Mouse (Mus musculus) heart, embryonic 15.5 days (tissue): ENCODE data around the gene Gm49392. TPM values are rescaled to one million over a fixed set of nuclear protein-coding genes. Genes with fewer than 3 reads are reported as not detected.

Experiments used
- ATAC-seq: fragments of 200-750 bp; cut with Nextera tagmentation; replicated peaks from 2 replicates; pipeline ENCODE4 v1.8.0; 2017; ENCODE audit warnings: low read depth, moderate TSS enrichment; ENCODE audit not compliant: insufficient number of reproducible peaks, insufficient read depth, low FRiP score
- H3K27ac ChIP-seq: fragments of 300-500 bp; sonication (generic); 2 replicates; pipeline ENCODE4 v1.5.1; 2015; ENCODE audit warnings: mild to moderate bottlenecking, inconsistent platforms
- H3K27me3 ChIP-seq: fragments of 300-500 bp; sonication (generic); 2 replicates; pipeline ENCODE4 v1.6.1; 2015; ENCODE audit warnings: inconsistent platforms
- H3K36me3 ChIP-seq: fragments of 300-500 bp; sonication (generic); 2 replicates; pipeline ENCODE4 v1.6.1; 2015; ENCODE audit warnings: mild to moderate bottlenecking, inconsistent platforms
- H3K4me1 ChIP-seq: fragments of 300-500 bp; sonication (generic); replicated peaks from 2 replicates; pipeline ENCODE4 v1.6.1; 2015; ENCODE audit warnings: inconsistent platforms
- H3K4me2 ChIP-seq: fragments of 300-500 bp; sonication (generic); 2 replicates; pipeline ENCODE4 v1.6.1; 2015; ENCODE audit warnings: inconsistent platforms, mild to moderate bottlenecking, moderate library complexity
- H3K4me3 ChIP-seq: fragments of 300-500 bp; sonication (generic); 2 replicates; pipeline ENCODE4 v1.5.1; 2015; ENCODE audit warnings: mild to moderate bottlenecking, inconsistent platforms
- H3K9ac ChIP-seq: fragments of 300-500 bp; sonication (generic); 2 replicates; pipeline ENCODE4 v1.6.1; 2015; ENCODE audit warnings: mild to moderate bottlenecking, inconsistent platforms
- H3K9me3 ChIP-seq: fragments of 300-500 bp; sonication (generic); replicated peaks from 2 replicates; pipeline ENCODE4 v1.6.1; 2016; ENCODE audit warnings: inconsistent platforms
- WGBS: fragments of 180-500 bp; shearing (Covaris S2); methylation state at CpG from one replicate; pipeline ENCODE4 v1.1.7; 2015; ENCODE audit warnings: mixed read lengths; 5-methylcytosine and 5-hydroxymethylcytosine counted together
- polyA plus RNA-seq: library from polyadenylated mRNA; unstranded; fragments of >200 nt; fragmentation: Nextera tagmentation; extraction: Ambion mirVana; gene quantifications from 2 replicates; pipeline ENCODE4 v1.2.1, GENCODE M21; 2015

The Gm49392 gene
- polyA plus RNA-seq, 1 experiment from 2014 or later, result 0.42 TPM

DNA sequence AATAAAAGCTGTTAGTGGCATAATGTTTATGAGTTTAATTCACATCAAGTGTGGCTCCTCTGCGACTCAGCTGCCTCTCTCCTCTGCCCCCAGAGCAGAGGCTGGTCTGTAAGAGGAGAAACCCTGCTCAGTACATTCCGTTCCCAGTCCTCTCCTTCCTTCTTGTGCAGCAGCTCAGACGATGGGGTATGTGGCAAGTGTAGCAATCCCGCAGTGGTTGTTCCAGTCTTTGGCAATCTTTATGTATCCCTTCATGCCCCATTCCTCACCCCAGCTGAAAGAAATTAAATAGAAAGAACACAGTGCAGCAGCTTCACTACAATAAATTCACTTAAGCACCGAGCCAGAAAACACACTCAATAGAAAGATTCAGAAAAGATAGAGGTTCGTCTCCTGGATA is 54.0 kb downstream of the Gm49392 start:
- WGBS, result 61% methylated on average over 6 of the region's 6 CpGs
- H3K4me3 ChIP-seq, result no peak overlapping the region
- H3K27me3 ChIP-seq, result no peaks in the 10 kb centered on the region
- no peaks in the 10 kb centered on the region for H3K9me3 ChIP-seq
- H3K4me1 ChIP-seq, result no peaks in the 10 kb centered on the region
- H3K27ac ChIP-seq, result no peak overlapping the region
- ATAC-seq, result no peak
- H3K9ac ChIP-seq, result no peak overlapping the region
- no peak overlapping the region for H3K4me2 ChIP-seq
- no peaks in the 10 kb centered on the region for H3K36me3 ChIP-seq

DNA sequence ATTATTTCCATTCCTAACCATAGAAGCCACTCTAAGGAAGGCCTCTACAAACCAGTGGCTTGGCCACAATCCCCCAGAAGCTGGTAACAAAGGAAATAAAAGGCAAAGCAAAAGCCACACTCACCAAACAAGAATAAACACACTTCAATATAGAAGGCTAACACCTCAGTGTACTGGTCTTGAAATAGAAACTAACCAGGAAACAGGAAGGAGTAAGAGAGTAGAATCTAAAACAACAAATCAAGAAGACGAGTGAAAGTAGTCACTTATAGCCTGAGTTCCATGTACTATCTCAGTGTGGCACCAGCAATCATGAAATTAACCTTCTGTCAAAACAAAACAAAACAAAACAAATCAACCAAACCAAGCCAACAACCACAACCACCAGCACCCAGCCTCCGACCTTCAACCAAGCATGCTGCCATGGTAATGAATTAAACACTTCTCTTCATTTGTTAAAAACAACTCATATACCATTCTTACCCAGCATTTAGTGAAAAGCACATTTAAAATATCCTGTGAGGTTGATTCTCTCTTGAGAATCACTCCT is 57.3 kb downstream of the Gm49392 start:
- H3K4me2 ChIP-seq, result no peak overlapping the region
- no peak for ATAC-seq
- no peaks in the 10 kb centered on the region for H3K9me3 ChIP-seq
- no peak overlapping the region for H3K4me3 ChIP-seq
- no peak overlapping the region for H3K9ac ChIP-seq
- H3K27me3 ChIP-seq, result no peaks in the 10 kb centered on the region
- H3K27ac ChIP-seq, result no peak overlapping the region
- H3K36me3 ChIP-seq, result no peaks in the 10 kb centered on the region
- H3K4me1 ChIP-seq, result no peaks in the 10 kb centered on the region
- 53% methylated on average over 2 of the region's 2 CpGs for WGBS

DNA sequence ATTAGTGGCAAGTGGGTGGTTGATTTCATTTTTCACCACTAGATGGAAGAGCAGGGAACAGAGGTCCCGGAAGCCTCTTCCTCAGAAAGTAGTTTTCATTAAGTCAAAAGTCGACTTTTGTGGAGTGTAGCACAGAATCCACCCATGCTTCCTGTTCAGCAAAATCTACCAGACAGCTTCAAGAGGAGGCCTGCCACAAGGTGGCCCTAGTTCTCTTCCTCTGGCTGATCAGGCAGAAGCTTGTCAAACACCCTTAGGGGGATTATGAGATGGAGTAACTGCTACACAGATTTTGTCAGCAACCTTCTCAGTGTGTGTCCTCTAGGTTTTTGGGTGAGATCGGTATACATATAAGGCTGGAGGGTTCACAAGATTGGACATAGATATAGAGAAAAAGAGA is 70.6 kb downstream of the Gm49392 start:
- Histone ChIP-seq H3K9ac (no peak overlapping the region), H3K4me2 (no peak overlapping the region), H3K4me3 (no peak overlapping the region), H3K4me1 (no peaks in the 10 kb centered on the region), H3K9me3 (no peaks in the 10 kb centered on the region), H3K27me3 (no peaks in the 10 kb centered on the region), H3K27ac (no peak overlapping the region), H3K36me3 (no peaks in the 10 kb centered on the region)
- 47% methylated on average over 3 of the region's 3 CpGs for WGBS
- no peak for ATAC-seq

DNA sequence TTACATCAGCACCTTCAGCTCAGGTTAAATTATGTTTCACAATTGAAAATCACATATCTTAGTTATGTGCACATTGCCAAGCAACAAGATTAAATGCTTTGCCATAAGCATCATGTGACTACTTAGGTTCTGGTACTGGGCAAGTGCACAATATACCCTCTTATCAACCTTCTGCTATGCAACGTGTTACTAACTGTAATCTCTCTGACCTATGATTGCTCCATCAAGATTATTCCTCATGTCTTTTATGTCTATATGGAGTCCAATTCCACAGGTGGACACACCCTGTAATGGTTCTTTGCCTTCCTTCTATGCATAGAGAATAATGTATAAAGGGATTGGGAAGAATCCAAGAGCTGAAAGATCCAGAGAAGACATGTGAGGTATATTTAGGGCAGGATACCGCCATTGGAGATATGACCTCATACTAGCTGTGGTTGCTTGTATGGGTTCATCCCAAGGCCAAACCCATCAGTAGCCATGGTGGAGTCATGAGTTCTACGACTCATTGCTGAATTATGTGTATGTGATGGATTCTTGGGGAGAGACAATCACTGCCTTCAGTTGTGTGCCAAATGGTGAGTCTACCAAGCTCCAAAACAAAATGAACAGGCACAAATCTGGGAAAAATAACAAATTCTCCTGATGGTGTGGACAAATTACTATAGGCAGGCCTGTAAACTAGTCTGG is 76.1 kb downstream of the Gm49392 start:
- H3K4me3 ChIP-seq, result no peak overlapping the region
- no peaks in the 10 kb centered on the region for H3K9me3 ChIP-seq
- H3K4me2 ChIP-seq, result no peak overlapping the region
- no peak overlapping the region for H3K9ac ChIP-seq
- whole genome bisulfite sequencing, result 51% methylated on average over 3 of the region's 3 CpGs
- ATAC-seq, result no peak
- H3K4me1 ChIP-seq, result no peaks in the 10 kb centered on the region
- H3K27me3 ChIP-seq, result no peaks in the 10 kb centered on the region
- H3K27ac ChIP-seq, result no peak overlapping the region
- no peaks in the 10 kb centered on the region for H3K36me3 ChIP-seq

DNA sequence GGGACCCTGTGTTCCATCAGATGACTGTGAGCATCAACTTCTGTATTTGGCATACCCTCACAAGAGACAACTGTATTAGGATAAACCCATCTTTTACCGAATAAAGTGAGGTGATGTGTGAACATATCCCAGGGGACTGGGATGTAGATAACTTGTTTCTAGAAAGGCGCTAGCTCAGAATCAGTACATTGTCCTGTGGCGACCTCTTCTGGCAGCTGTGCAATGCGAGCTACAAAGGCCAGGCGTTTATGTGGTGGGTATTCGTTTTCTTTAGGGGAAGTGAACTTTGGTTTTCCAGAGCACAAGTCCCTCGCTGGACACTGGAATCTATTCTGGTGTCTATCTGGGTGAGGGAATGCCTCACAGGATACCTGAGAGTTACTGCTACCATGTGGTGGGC is 77.2 kb downstream of the Gm49392 start:
- Histone ChIP-seq H3K9me3 (no peaks in the 10 kb centered on the region), H3K4me1 (no peaks in the 10 kb centered on the region), H3K27me3 (no peaks in the 10 kb centered on the region), H3K9ac (no peak overlapping the region), H3K4me3 (no peak overlapping the region), H3K36me3 (no peaks in the 10 kb centered on the region), H3K4me2 (no peak overlapping the region), H3K27ac (no peak overlapping the region)
- WGBS, result 8% methylated on average over 7 of the region's 7 CpGs
- ATAC-seq, result no peak

DNA sequence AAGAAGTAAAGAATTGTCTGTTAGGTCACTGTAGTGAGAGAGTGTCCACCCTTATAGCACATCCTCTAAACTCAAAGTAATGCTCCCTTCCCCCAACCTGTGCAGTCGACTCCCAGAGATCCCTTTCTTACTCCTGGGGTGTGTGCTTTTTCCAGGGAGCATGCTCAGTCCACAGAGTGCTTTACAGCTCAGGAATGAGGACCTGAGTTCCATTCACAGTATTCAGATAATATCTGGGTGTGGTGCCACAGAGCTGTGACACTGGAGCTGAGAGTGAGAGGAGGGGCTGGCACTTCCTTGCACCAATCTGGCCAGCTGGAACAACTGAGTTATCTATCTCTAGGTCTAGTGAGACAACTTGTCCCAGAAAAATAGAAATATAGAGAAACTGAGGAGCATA is 83.0 kb downstream of the Gm49392 start:
- H3K9me3 ChIP-seq, result no peaks in the 10 kb centered on the region
- no peak overlapping the region for H3K27ac ChIP-seq
- no peaks in the 10 kb centered on the region for H3K4me1 ChIP-seq
- H3K36me3 ChIP-seq, result no peaks in the 10 kb centered on the region
- no peak overlapping the region for H3K4me2 ChIP-seq
- H3K9ac ChIP-seq, result no peak overlapping the region
- no peak overlapping the region for H3K4me3 ChIP-seq
- ATAC-seq, result no peak
- no peaks in the 10 kb centered on the region for H3K27me3 ChIP-seq
- 49% methylated on average over 1 of the region's 1 CpGs for WGBS

DNA sequence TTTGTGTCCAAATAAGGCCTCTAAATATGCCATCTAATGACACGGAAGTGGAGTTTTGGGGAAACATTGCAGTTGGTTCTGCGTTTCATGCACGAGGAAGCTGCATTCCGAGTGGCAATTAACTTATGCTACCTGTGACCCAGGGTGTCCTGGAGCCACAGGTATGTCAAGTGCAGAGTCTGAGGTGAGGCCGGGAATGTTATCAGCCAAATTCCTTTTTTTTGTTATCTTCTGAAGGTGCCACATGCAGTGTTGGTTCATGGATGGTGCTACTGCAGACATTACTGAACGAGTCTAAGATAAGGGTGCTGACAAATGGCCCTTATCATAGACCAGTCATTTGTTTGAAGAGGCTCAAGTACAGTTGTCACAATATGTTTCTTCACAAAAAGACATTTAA is 83.9 kb downstream of the Gm49392 start:
- no peaks in the 10 kb centered on the region for H3K36me3 ChIP-seq
- H3K27me3 ChIP-seq, result no peaks in the 10 kb centered on the region
- H3K9me3 ChIP-seq, result no peaks in the 10 kb centered on the region
- WGBS, result 63% methylated on average over 6 of the region's 6 CpGs
- H3K4me1 ChIP-seq, result no peaks in the 10 kb centered on the region
- H3K9ac ChIP-seq, result no peak overlapping the region
- ATAC-seq, result no peak
- H3K4me3 ChIP-seq, result no peak overlapping the region
- no peak overlapping the region for H3K4me2 ChIP-seq
- no peak overlapping the region for H3K27ac ChIP-seq

DNA sequence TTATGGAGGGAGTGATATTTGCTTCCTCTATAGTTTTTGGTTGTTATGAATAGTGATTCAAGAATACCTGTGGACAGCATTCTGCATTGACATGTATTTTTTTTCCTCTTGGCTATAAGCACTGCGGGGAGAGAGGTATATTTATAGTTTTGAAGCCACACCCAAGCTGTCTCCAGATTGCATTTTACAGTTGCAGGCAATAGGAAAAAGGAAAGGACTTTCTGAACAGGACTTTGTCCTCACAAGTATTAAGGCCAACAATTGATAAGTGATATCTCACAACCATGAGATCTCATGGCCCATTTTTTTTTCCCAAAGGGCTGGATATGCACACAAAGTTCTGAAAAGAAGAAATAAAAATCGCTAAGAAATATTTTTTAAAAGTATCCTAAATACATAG is 87.0 kb downstream of the Gm49392 start:
- H3K27ac ChIP-seq, result no peak overlapping the region
- no peak for ATAC-seq
- no peaks in the 10 kb centered on the region for H3K4me1 ChIP-seq
- 58% methylated on average over 2 of the region's 2 CpGs for WGBS
- H3K27me3 ChIP-seq, result no peaks in the 10 kb centered on the region
- H3K9ac ChIP-seq, result no peak overlapping the region
- H3K36me3 ChIP-seq, result no peaks in the 10 kb centered on the region
- no peaks in the 10 kb centered on the region for H3K9me3 ChIP-seq
- no peak overlapping the region for H3K4me3 ChIP-seq
- no peak overlapping the region for H3K4me2 ChIP-seq

DNA sequence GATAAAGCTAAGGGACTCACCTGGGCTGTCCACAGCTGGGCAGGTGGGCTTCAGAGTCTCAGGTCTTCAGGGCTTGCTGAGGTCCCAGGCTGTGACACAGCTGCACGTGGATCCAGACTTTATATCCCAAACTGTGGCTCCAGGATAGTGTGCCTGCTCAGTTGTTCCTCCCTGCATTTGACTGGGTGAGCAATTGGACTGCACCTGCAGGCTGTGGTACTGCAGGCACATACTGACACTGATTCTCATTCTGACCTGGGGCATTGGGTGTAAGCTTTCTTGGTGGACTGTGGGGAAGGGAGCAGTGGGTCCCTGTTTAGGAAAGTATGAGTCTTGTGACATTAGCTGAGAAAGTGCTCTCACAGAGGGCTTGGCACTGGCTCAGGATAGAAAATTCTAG is 93.9 kb downstream of the Gm49392 start, which contains the start of gene Ctsll3:
TSS of gene Ctsll3 (minus strand) at position 101 of the 400 bp plus-strand sequence.
- 46% methylated on average over 1 of the region's 1 CpGs for WGBS
- H3K9ac ChIP-seq, result no peak within 1 kb of the TSS
- no peak within 1 kb of the TSS for H3K4me3 ChIP-seq
- no peaks in the 10 kb centered on the region for H3K27me3 ChIP-seq
- no peaks in the 10 kb centered on the region for H3K9me3 ChIP-seq
- no peaks in the 10 kb centered on the region for H3K4me1 ChIP-seq
- no peak within 1 kb of the TSS for H3K27ac ChIP-seq
- ATAC-seq, result no peak
- no peak within 1 kb of the TSS for H3K4me2 ChIP-seq
- no peaks in the 10 kb centered on the region for H3K36me3 ChIP-seq

Other genes with a start within 250 kb of the Gm49392 start
- not detected in 2 replicates for gene BC051665, start 110.5 kb downstream of the Gm49392 start, polyA plus RNA-seq
- not detected in 2 replicates for gene Ctsll3, start 94.0 kb downstream of the Gm49392 start, polyA plus RNA-seq
- gene 4930486L24Rik, start 32.4 kb downstream of the Gm49392 start, polyA plus RNA-seq, result not detected in 2 replicates
- gene Ctla2b, start 553 bp upstream of the Gm49392 start, polyA plus RNA-seq, result 5.4 and 7.1 TPM in 2 replicates
- not detected in 2 replicates for gene Tpbpb, start 8.0 kb upstream of the Gm49392 start, polyA plus RNA-seq
- gene Gm49393, start 38.7 kb upstream of the Gm49392 start, polyA plus RNA-seq, result 0.54 TPM in 1 of 2 replicates, not detected in the other
- gene Gm49391, start 39.7 kb upstream of the Gm49392 start, polyA plus RNA-seq, result 0.53 and 3.3 TPM in 2 replicates
- gene Ctla2a, start 39.7 kb upstream of the Gm49392 start, polyA plus RNA-seq, result 80.7 and 92.7 TPM in 2 replicates
- not detected in 2 replicates for gene Tpbpa, start 45.1 kb upstream of the Gm49392 start, polyA plus RNA-seq
- gene Ctsj, start 109.1 kb upstream of the Gm49392 start, polyA plus RNA-seq, result not detected in 2 replicates
- gene Ctsq, start 143.7 kb upstream of the Gm49392 start, polyA plus RNA-seq, result not detected in 2 replicates